Mouse (Mus musculus) ES-Bruce4 (cell line): ENCODE data around the gene Parp14. TPM values are rescaled to one million over a fixed set of nuclear protein-coding genes. Genes with fewer than 3 reads are reported as not detected.

Source experiments
- H3K27ac ChIP-seq: 2 replicates; pipeline ENCODE4 v1.5.1; 2012; ENCODE audit warnings: low read length, inconsistent platforms; ENCODE audit not compliant: insufficient read depth
- H3K27me3 ChIP-seq: 2 replicates; pipeline ENCODE4 v1.6.1; 2012; ENCODE audit warnings: mild to moderate bottlenecking, low read length, inconsistent platforms; ENCODE audit not compliant: control insufficient read depth, poor library complexity, insufficient read depth, severe bottlenecking
- H3K36me3 ChIP-seq: 2 replicates; pipeline ENCODE4 v1.6.1; 2012; ENCODE audit warnings: inconsistent platforms, mild to moderate bottlenecking, low read length, moderate library complexity; ENCODE audit not compliant: control insufficient read depth, poor library complexity, insufficient read depth, severe bottlenecking
- H3K4me1 ChIP-seq: one replicate; pipeline ENCODE4 v1.8.1; 2011; ENCODE audit warnings: low read length; ENCODE audit not compliant: control insufficient read depth, insufficient read depth
- H3K4me3 ChIP-seq: 2 replicates; pipeline ENCODE4 v1.5.1; 2011; ENCODE audit warnings: low read depth, mild to moderate bottlenecking, low read length
- H3K9ac ChIP-seq: 2 replicates; pipeline ENCODE4 v1.6.1; 2012; ENCODE audit warnings: low read depth, mild to moderate bottlenecking, inconsistent platforms; ENCODE audit not compliant: poor library complexity, severe bottlenecking
- H3K9me3 ChIP-seq: replicated peaks from 2 replicates; pipeline ENCODE4 v1.6.1; 2012; ENCODE audit warnings: mild to moderate bottlenecking, low read length, inconsistent platforms; ENCODE audit not compliant: control insufficient read depth, poor library complexity, insufficient read depth, severe bottlenecking
- CTCF ChIP-seq: IDR thresholded peaks from one replicate; pipeline ENCODE4 v1.8.1; 2011; ENCODE audit warnings: low read depth, low read length
- EP300 ChIP-seq: IDR thresholded peaks from 2 replicates; pipeline ENCODE4 v1.6.1; 2011; ENCODE audit warnings: low read depth, low read length; ENCODE audit not compliant: insufficient read depth
- POLR2A ChIP-seq: IDR thresholded peaks from one replicate; pipeline ENCODE4 v1.8.1; 2011; ENCODE audit warnings: low read length; ENCODE audit not compliant: insufficient read depth
- polyA plus RNA-seq: library from polyadenylated mRNA; stranded (reverse); fragments of >200 nt; gene quantifications from 2 replicates; pipeline ENCODE4 v1.2.4, GENCODE M21; 2011; ENCODE audit warnings: low read depth; ENCODE audit not compliant: missing spikeins, insufficient read depth, insufficient read length

The Parp14 gene
- polyA plus RNA-seq, 1 experiment = 5.4 TPM

DNA sequence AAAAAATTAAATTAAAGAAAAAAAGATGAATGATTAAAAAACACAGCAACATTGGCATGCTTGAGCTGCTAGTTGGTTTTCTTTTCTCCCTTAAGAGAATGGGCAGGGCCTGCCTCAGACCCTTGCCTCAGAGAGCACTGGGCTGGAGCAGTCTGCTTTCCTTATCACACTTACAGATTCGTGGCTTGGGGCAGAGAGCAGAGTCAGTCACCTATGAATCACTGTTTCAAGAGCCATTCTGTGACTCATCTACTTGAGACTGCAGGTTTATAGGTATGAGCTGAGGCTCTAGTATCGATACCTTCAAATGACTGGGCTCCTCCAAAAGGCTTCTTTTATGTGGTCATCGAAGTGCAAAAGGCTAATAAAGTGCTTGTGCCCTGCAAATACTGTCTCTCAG lies 58.2 kb downstream of the Parp14 start:
- Histone ChIP-seq H3K4me3 (no peak overlapping the region), H3K9me3 (no peaks in the 10 kb centered on the region), H3K36me3 (peaks cover 43% of the 10 kb centered on the region), H3K9ac (no peak overlapping the region), H3K27ac (no peak overlapping the region), H3K4me1 (no peaks in the 10 kb centered on the region), H3K27me3 (no peaks in the 10 kb centered on the region)
- TF ChIP-seq CTCF = no peak
- no peak for TF ChIP-seq POLR2A
- no peak for TF ChIP-seq EP300

DNA sequence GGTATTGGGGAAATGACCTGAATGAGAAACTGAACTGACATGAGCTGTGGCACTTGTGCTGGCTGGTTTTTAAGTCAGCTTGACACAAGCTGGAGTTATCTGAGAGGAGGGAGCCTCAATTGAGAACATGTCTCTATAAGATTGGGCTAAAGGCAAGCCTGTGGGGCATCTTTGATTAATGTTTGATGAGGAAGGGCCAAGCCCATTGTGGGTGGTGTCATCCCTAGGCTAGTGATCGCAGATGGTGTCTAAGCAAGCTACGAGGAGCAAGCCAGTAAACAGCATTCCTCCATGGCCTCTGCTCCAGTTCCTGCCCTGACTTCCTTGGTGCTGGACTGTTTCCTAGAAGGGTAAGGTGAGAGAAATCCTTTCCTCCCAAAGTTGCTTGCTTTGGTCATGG lies 62.5 kb downstream of the Parp14 start:
- TF ChIP-seq CTCF = no peak
- H3K27ac ChIP-seq = no peak overlapping the region
- no peaks in the 10 kb centered on the region for H3K4me1 ChIP-seq
- H3K36me3 ChIP-seq = peaks cover 57% of the 10 kb centered on the region
- no peaks in the 10 kb centered on the region for H3K9me3 ChIP-seq
- H3K27me3 ChIP-seq = no peaks in the 10 kb centered on the region
- no peak overlapping the region for H3K4me3 ChIP-seq
- H3K9ac ChIP-seq = no peak overlapping the region

- H3K9ac ChIP-seq = no peak overlapping the region
- H3K27ac ChIP-seq = no peak overlapping the region
- peaks cover 55% of the 10 kb centered on the region for H3K36me3 ChIP-seq
- TF ChIP-seq POLR2A (no peak), EP300 (no peak), CTCF (no peak)
- H3K4me3 ChIP-seq = no peak overlapping the region
- H3K9me3 ChIP-seq = no peaks in the 10 kb centered on the region
- no peaks in the 10 kb centered on the region for H3K4me1 ChIP-seq
- no peaks in the 10 kb centered on the region for H3K27me3 ChIP-seq
Observed at GRCm38 (mm10) chr16:35807663-35807992, 63.7 kb downstream of the Parp14 start.

DNA sequence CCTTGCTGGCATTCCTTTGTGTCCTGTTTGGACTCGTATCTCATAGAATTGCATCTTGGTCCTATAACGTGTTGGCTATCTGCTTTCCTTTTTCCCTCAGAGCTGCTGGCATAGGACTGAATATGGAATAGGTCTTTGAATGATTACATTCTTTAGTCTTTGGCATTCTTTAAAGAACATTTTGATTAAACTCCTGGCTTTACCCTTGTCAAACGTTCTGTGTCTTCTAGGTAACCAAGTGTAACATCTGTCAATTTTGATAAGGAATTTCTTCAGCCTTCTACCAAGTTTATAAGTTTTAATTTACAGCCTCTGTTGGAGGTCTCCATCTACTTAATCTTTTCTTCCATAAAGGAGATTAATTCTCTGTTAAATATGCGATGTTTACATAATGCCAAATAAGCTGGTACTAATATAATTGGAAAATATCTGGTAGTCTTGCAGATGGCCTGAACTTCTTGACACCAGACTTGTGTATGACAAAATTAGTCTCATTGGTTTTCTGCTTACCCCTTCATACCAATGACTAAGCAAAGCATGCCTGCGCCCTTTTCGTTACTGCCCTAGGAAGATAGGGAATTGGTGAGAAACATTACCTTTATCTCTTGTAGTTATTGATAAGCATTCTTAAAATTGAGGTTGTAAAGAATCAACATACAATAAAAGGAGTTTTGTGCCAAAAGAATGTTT lies 64.2 kb downstream of the Parp14 start:
- Histone ChIP-seq H3K27me3 (no peaks in the 10 kb centered on the region), H3K4me1 (no peaks in the 10 kb centered on the region), H3K4me3 (no peak overlapping the region), H3K27ac (no peak overlapping the region), H3K9me3 (no peaks in the 10 kb centered on the region), H3K36me3 (peaks cover 58% of the 10 kb centered on the region), H3K9ac (no peak overlapping the region)
- TF ChIP-seq EP300 (no peak), POLR2A (no peak), CTCF (no peak)

DNA sequence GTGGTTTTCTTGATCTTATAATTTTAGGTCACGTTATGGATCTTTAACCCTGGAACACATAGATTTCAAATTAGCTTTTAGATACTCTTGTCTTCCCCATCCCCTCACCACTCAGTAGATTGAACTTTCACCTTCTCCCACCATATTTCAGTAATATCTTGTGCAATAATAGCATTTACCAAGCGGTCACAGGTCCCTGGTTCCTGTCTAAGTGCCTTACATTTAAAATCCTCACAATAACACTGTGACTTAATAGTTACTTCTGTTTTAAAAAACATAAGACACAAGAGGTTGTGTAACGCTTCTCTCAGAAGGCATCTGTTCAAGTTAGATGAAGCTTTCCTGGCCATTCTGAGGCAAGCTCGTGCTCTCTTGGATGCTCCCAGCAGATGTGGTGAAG lies 67.6 kb downstream of the Parp14 start:
- Histone ChIP-seq H3K27ac (no peak overlapping the region), H3K4me3 (no peak overlapping the region), H3K4me1 (no peaks in the 10 kb centered on the region), H3K9me3 (no peaks in the 10 kb centered on the region), H3K36me3 (peaks cover 58% of the 10 kb centered on the region), H3K27me3 (no peaks in the 10 kb centered on the region), H3K9ac (no peak overlapping the region)
- no peak for TF ChIP-seq CTCF
- no peak for TF ChIP-seq EP300
- TF ChIP-seq POLR2A = no peak

DNA sequence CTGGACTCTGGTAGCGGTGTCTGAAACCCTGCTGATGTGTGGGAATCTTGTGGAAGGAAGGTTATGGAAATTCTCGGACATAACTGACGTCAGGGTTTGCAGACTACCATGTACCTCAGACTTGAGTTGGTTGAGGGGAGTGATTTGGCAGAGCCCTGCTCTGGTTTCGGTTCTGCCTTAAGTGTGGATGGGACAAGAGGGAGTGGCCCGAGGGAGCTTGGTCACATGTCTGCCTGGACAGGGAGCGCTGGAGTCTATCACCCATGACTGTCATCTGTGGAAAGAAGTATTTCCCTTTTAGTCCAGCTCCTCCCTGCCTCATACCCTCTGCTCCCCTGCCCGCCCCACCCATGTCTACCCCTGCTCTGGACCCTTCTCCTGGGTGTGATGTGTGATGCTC lies 69.2 kb downstream of the Parp14 start:
- H3K9ac ChIP-seq = no peak overlapping the region
- H3K4me1 ChIP-seq = peaks cover 2% of the 10 kb centered on the region
- H3K4me3 ChIP-seq = no peak overlapping the region
- no peaks in the 10 kb centered on the region for H3K27me3 ChIP-seq
- H3K36me3 ChIP-seq = peaks cover 56% of the 10 kb centered on the region
- TF ChIP-seq CTCF = no peak
- H3K27ac ChIP-seq = no peak overlapping the region
- H3K9me3 ChIP-seq = no peaks in the 10 kb centered on the region
